Mouse (Mus musculus): ENCODE results near the gene Prkci. TPM values are rescaled to one million over a fixed set of nuclear protein-coding genes. Genes with fewer than 3 reads are reported as not detected.

The Prkci gene
- polyA plus RNA-seq, 1 experiment: 6.9 TPM

- DNase-seq (ENCODE audit: low read depth, low spot score): no peak
- 64% methylated on average over 5 of the region's 5 CpGs for WGBS
Observed at GRCm38 (mm10) chr3:31100026-31100425, 104.5 kb downstream of the Prkci start.

- 93% methylated on average over 3 of the region's 3 CpGs for WGBS
- no peak for DNase-seq (ENCODE audit: low read depth, low spot score)
Observed at GRCm38 (mm10) chr3:31100802-31101201, 105.3 kb downstream of the Prkci start.

Other genes with a start within 250 kb of the Prkci start
- not detected in 2 replicates for gene Samd7, start 249.5 kb upstream of the Prkci start, polyA plus RNA-seq (2012; rRNA removed)
- 8.8 and 10.2 TPM in 2 replicates for gene Sec62, start 202.9 kb upstream of the Prkci start, polyA plus RNA-seq (2012; rRNA removed)
- gene Gpr160, start 139.8 kb upstream of the Prkci start, polyA plus RNA-seq (2012; rRNA removed): 59.4 and 63.3 TPM in 2 replicates
- 5.5 and 16.1 TPM in 2 replicates for gene Phc3, start 26.3 kb upstream of the Prkci start, polyA plus RNA-seq (2012; rRNA removed)
- gene Skil, start 99.3 kb downstream of the Prkci start, polyA plus RNA-seq (2012; rRNA removed): 8.0 and 21.2 TPM in 2 replicates
- 0.14 and 0.38 TPM in 2 replicates for gene Cldn11, start 154.2 kb downstream of the Prkci start, polyA plus RNA-seq (2012; rRNA removed)

All from large intestine, adult 2 months (tissue).